Mouse (Mus musculus) urinary bladder, postnatal 4 days (tissue): Measurements from ENCODE around the gene Col15a1.

ENCODE experiments used
- DNase-seq, 2 experiments: peaks; one replicate each; pipeline ENCODE4 v3.0.0; 2021 to 2022; ENCODE audit warnings: low spot score in 2 of 2

Col15a1 gene

GRCm38 (mm10) chr4:47351386-47352049, 143.6 kb downstream of the Col15a1 start:
- no peak for DNase-seq

DNA sequence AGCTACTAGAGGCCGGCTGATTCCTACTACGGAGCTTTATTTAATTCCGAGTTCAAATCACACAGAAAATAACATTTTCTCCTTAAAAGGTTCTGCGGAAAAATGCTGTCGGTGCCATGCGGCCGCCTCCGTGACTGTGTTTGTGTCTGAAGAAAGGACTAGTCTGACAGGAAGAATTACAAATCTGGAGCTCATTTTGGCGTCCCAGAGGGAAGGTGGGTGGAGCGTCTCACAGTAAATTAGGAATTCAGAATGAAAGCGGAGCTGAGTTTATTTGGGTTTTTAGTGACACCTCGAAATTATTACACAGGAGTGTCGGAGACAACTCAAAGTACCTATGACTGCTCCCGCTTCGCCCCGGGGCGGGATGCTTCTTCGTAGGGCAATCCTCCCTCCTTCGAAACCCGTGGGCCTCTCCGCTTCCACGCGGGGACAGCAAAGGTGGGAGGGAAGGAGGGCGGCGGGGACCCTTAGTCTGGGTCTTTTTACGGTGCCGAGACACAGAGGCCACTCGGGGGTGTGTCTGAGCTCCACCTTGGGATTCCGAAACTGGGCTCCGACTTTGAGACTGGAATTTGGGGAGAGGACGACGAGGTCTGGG, 144.2 kb downstream of the Col15a1 start:
- DNase-seq, result peak in 1 of 2 experiments; percentile 39

DNA sequence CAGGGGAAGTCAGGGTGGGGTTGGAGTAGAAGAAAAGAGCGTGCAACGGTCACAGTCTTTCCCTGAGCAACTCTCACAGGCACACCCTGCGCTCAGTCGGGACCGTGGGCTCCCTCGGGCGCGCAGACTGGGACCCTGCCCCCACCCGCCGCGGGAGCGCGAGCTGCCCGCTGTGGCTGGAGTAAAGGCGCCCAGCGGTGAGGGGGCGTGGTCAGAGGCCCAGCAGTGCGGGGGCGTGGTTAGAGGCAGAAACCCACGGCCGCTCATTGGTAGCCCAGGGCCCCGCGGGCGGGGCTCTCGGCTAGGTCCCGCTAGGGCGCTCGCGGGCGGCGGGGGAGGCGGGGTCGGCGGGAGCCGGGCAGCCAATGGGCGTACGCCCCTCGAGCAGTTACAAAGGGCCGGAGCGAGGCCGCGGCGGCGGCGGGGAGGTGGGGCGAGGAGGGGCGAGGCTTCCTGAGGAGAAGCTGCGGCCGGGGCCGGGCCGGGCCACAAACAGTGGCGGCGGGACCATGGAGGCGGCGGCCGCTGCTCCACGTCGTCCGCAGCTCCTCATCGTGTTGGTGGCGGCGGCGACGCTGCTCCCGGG, 144.9 kb downstream of the Col15a1 start, which contains the start of gene Tgfbr1:
Gene Tgfbr1, plus strand, starts transcription at position 420 of the 586 bp plus-strand sequence.
- peak; percentile 99 to 100 for DNase-seq

GRCm38 (mm10) chr4:47353416-47354111, 145.6 kb downstream of the Col15a1 start:
- peak; percentile 64 to 73 for DNase-seq

- no peak for DNase-seq
These were observed 146.3 kb downstream of the Col15a1 start for GRCm38 (mm10) chr4:47354304-47354703.

DNA sequence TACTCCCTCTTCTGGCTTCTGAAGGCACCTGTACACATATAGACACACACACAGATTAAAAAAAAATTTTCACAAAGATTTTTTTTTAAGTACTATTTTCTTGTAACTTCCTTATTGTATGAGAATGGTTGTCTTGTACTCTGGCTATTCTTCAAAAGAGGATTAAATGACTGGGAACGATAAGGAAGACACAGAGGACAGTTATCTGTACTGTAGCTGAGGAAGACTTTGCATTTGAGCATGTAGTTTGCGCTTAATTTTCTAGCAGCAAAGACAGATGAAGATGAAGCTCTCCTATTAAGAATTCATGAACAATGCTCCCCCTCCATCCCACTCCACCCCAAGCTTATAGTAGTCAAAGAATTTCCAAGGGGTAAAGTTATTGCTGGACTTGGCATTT, 154.7 kb downstream of the Col15a1 start:
- no peak for DNase-seq
